Mouse (Mus musculus): ENCODE results near the gene Patz1. TPM values are rescaled to one million over a fixed set of nuclear protein-coding genes. Genes with fewer than 3 reads are reported as not detected.
A peak's percentile ranks its signal among the peaks of the same experiment; 100 is the strongest.

The Patz1 gene
- polyA plus RNA-seq, 1 experiment from 2014 or later: 41.2 TPM

DNA sequence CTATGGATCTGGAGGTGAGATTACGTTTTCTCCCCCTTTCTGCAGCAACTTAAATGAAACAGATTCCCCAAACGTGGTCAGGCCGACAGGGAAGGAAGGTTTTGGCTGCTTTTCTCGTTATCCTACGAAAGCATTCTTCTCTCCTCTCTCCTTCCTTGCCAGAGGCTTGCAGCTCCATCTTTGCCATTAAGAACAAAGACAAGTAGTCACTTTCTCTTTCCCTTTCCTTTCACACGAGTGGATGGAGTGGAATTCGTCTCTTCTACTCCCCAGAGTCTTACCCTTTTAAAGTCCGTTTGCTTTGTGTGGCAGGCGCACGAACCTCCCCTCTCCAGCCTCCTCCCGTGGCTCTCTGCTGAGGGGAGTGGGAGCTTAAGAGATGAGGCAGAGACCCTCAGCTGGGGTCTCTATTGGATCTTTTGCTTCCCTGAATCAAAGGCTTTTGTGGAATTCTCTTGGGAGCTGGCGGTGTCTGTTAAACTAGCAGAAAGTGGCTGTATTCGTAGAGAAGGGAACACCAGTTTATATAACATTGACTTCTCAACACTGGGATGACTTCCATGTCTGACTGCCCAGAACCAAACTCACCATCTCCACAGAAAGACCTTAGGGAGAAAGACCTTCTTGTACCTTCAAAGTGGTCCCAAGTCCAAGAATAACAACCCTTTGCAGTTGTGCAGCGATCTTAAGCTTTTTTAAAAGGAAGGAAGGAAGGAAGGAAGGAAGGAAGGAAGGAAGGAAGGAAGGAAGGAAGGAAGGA, 42.5 kb downstream of the Patz1 start:
- H3K27ac ChIP-seq (ENCODE audit: low read length): peak overlapping the region; percentile 80
- H3K9me3 ChIP-seq (ENCODE audit: control insufficient read depth, low read length): no peaks in the 10 kb centered on the region
- peaks cover 27% of the 10 kb centered on the region for H3K4me1 ChIP-seq (replicated peaks; ENCODE audit: control insufficient read depth, insufficient read depth, low read length)
- peak overlapping the region; percentile 97 for H3K4me2 ChIP-seq (ENCODE audit: low read depth, low read length)
- WGBS: 4% methylated on average over 14 of the region's 14 CpGs
- no peaks in the 10 kb centered on the region for H3K36me3 ChIP-seq (ENCODE audit: control insufficient read depth, insufficient read depth, low read length)
- peak overlapping the region; percentile 69 for H3K9ac ChIP-seq (ENCODE audit: low read length)
- no peaks in the 10 kb centered on the region for H3K27me3 ChIP-seq (ENCODE audit: control insufficient read depth, insufficient read depth, low read depth, low read length)
- no peak for ATAC-seq (ENCODE audit: low read depth)
- peak overlapping the region; percentile 56 for H3K4me3 ChIP-seq (ENCODE audit: low read length)

DNA sequence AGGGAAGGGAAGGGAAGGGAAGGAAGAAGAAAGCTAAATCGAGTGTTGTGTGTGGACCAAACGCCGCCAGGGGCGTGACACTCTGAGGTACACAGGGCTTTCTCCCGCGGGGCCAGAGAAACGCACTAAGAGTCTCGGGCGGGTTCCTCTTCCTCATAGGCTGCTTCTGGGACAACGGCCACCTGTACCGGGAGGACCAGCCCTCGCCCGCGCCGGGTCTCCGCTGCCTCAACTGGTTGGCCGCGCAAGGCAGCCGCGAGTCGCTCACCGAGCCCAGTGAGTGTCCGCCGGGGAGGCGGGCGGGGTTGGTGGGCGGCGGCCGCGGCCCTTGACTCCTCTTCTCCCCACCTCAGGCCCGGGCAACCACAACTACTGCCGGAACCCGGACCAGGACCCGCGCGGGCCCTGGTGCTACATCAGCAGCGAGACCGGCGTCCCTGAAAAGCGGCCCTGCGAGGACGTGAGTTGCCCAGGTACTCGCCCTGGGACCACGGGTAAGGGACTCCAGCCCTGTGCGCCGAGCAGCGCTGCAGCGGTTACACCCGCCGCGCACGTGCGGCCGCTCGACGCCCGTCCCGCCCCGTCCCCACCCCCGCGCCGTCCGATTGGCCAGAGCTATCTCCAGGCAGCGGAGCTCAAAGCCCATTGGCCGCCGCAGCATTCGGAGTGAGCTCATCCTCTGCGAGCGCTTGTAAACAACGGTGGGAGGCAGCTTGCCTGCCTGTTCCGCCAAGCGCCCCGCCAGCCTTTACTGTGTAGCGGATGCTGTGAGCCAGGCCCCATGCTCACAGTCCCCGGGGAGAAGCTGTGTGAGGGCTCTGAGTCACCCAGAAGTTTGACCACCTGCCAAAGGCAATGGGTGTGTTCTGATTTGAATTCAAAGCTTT, 43.3 kb downstream of the Patz1 start:
- Histone ChIP-seq H3K36me3 (ENCODE audit: control insufficient read depth, insufficient read depth, low read length) (no peaks in the 10 kb centered on the region), H3K9ac (ENCODE audit: low read length) (peak overlapping the region; percentile 69), H3K27me3 (ENCODE audit: control insufficient read depth, insufficient read depth, low read depth, low read length) (no peaks in the 10 kb centered on the region), H3K4me1 (replicated peaks; ENCODE audit: control insufficient read depth, insufficient read depth, low read length) (peaks cover 27% of the 10 kb centered on the region), H3K4me3 (ENCODE audit: low read length) (peak overlapping the region; percentile 56), H3K27ac (ENCODE audit: low read length) (peak overlapping the region; percentile 80), H3K4me2 (ENCODE audit: low read depth, low read length) (peak overlapping the region; percentile 97), H3K9me3 (ENCODE audit: control insufficient read depth, low read length) (no peaks in the 10 kb centered on the region)
- ATAC-seq (ENCODE audit: low read depth): peak; percentile 96
- WGBS: under 1% methylated on average over 72 of the region's 75 CpGs

DNA sequence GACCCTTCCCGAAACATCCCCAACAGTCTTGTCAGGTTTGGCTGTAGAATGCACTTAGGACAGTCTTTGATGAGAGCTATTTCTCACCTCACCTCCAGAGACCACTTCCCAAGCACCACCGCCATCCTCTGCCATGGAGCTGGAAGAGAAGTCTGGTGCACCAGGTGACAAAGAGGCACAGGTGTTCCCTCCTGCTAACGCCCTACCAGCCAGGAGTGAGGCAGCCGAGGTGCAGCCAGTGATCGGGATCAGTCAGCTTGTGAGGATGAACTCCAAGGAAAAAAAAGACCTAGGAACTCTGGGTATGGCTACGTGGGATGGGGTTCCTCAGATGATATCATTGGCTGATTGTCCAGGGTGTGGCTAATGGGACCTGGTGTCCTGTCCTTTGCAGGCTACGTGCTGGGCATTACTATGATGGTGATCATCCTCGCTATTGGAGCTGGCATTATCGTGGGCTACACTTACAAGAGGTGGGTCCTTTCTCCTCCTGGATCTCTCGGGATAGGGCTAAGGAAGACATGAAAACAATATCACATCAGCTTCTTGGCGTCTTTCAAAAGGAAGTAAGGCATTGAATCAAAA, 44.5 kb downstream of the Patz1 start:
- no peak for ATAC-seq (ENCODE audit: low read depth)
- WGBS: 86% methylated on average over 11 of the region's 11 CpGs
- no peak overlapping the region for H3K4me3 ChIP-seq (ENCODE audit: low read length)
- H3K9me3 ChIP-seq (ENCODE audit: control insufficient read depth, low read length): no peaks in the 10 kb centered on the region
- H3K27ac ChIP-seq (ENCODE audit: low read length): no peak overlapping the region
- no peak overlapping the region for H3K4me2 ChIP-seq (ENCODE audit: low read depth, low read length)
- H3K36me3 ChIP-seq (ENCODE audit: control insufficient read depth, insufficient read depth, low read length): no peaks in the 10 kb centered on the region
- no peak overlapping the region for H3K9ac ChIP-seq (ENCODE audit: low read length)
- H3K27me3 ChIP-seq (ENCODE audit: control insufficient read depth, insufficient read depth, low read depth, low read length): no peaks in the 10 kb centered on the region
- H3K4me1 ChIP-seq (replicated peaks; ENCODE audit: control insufficient read depth, insufficient read depth, low read length): peaks cover 35% of the 10 kb centered on the region

DNA sequence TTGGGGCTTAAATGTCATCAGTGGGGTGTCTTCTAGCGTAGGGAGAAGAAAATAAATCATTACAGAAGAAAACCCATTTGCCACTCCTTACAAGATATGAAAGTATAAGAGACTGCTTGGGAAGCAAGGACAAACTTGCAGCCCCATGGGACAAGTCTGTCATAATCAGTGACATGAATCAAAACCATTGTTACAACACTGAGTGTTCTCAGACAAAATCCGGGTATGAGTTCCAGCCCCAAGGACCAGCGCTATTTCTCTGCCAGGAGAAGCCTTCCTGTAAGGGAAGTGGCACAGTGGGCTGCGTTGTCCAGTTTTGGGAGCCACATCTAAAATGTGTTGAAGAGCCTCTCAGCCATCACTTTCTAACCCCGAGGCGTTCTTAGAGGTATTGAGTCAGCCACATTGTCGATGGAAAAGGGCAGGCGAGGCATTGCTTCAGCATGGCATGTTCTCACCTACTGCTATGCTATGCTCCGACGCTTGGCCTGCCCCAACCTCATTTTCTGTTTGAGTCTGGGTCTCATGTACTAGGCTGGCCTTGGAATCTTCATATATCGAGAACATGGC, 45.6 kb downstream of the Patz1 start:
- H3K9ac ChIP-seq (ENCODE audit: low read length): no peak overlapping the region
- H3K27me3 ChIP-seq (ENCODE audit: control insufficient read depth, insufficient read depth, low read depth, low read length): no peaks in the 10 kb centered on the region
- H3K36me3 ChIP-seq (ENCODE audit: control insufficient read depth, insufficient read depth, low read length): no peaks in the 10 kb centered on the region
- H3K4me3 ChIP-seq (ENCODE audit: low read length): no peak overlapping the region
- no peak overlapping the region for H3K27ac ChIP-seq (ENCODE audit: low read length)
- ATAC-seq (ENCODE audit: low read depth): no peak
- no peaks in the 10 kb centered on the region for H3K9me3 ChIP-seq (ENCODE audit: control insufficient read depth, low read length)
- H3K4me1 ChIP-seq (replicated peaks; ENCODE audit: control insufficient read depth, insufficient read depth, low read length): peaks cover 33% of the 10 kb centered on the region
- WGBS: 84% methylated on average over 11 of the region's 11 CpGs
- no peak overlapping the region for H3K4me2 ChIP-seq (ENCODE audit: low read depth, low read length)

GRCm38 (mm10) chr11:3334711-3335316, 46.1 kb downstream of the Patz1 start:
- H3K4me2 ChIP-seq (ENCODE audit: low read depth, low read length): no peak overlapping the region
- H3K4me1 ChIP-seq (replicated peaks; ENCODE audit: control insufficient read depth, insufficient read depth, low read length): peaks cover 33% of the 10 kb centered on the region

DNA sequence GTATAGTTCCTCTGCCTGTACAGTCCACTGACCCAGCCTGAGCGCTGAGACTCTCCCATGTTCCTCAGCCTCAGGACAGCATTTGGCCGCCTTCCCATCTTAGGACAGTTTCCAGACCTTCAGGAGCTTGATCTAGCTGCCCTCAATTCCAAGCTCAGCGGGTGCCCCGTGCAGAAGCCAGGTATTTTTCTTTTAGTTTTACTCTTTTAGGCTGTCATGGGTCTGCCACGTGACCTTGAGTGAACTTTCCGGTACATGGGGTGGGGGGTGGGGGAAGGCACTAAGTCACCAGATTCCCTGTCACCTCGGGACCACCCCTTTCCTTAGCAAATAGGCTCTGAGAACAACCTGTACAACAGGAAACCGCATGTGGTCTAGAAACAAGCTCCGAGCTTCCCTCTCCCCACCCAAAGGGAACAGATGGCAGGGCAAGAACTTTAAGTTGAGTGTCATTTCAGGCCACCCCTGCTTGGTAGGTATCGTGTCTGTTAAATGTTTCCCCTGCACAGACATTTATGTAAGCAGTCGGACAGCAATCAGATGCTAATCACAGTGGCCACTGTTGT, 47.1 kb downstream of the Patz1 start:
- Histone ChIP-seq H3K27ac (ENCODE audit: low read length) (0 out of 2 replicates have a peak overlapping the region, but pooled peaks have one; percentile 24), H3K36me3 (ENCODE audit: control insufficient read depth, insufficient read depth, low read length) (no peaks in the 10 kb centered on the region), H3K4me2 (ENCODE audit: low read depth, low read length) (no peak overlapping the region), H3K9ac (ENCODE audit: low read length) (peak overlapping the region; percentile 39; the same call in 1 of the 2 replicates), H3K9me3 (ENCODE audit: control insufficient read depth, low read length) (no peaks in the 10 kb centered on the region), H3K4me3 (ENCODE audit: low read length) (no peak overlapping the region), H3K27me3 (ENCODE audit: control insufficient read depth, insufficient read depth, low read depth, low read length) (no peaks in the 10 kb centered on the region), H3K4me1 (replicated peaks; ENCODE audit: control insufficient read depth, insufficient read depth, low read length) (peaks cover 29% of the 10 kb centered on the region)
- WGBS: 24% methylated on average over 11 of the region's 11 CpGs
- no peak for ATAC-seq (ENCODE audit: low read depth)

More at GRCm38 (mm10) chr11:3334711-3335316, 46.1 kb downstream of the Patz1 start:
- Histone ChIP-seq H3K27ac (ENCODE audit: low read length) (peak overlapping the region; percentile 7; the same call in 1 of the 2 replicates), H3K27me3 (ENCODE audit: control insufficient read depth, insufficient read depth, low read depth, low read length) (no peaks in the 10 kb centered on the region), H3K9ac (ENCODE audit: low read length) (peak overlapping the region; percentile 21; the same call in 1 of the 2 replicates), H3K36me3 (ENCODE audit: control insufficient read depth, insufficient read depth, low read length) (no peaks in the 10 kb centered on the region), H3K9me3 (ENCODE audit: control insufficient read depth, low read length) (no peaks in the 10 kb centered on the region), H3K4me3 (ENCODE audit: low read length) (no peak overlapping the region)
- 28% methylated on average over 9 of the region's 9 CpGs for WGBS
- ATAC-seq (ENCODE audit: low read depth): no peak

- Histone ChIP-seq H3K27ac (ENCODE audit: low read length) (no peak overlapping the region), H3K4me1 (replicated peaks; ENCODE audit: control insufficient read depth, insufficient read depth, low read length) (peaks cover 24% of the 10 kb centered on the region), H3K27me3 (ENCODE audit: control insufficient read depth, insufficient read depth, low read depth, low read length) (no peaks in the 10 kb centered on the region), H3K4me3 (ENCODE audit: low read length) (no peak overlapping the region), H3K36me3 (ENCODE audit: control insufficient read depth, insufficient read depth, low read length) (no peaks in the 10 kb centered on the region), H3K4me2 (ENCODE audit: low read depth, low read length) (no peak overlapping the region), H3K9me3 (ENCODE audit: control insufficient read depth, low read length) (no peaks in the 10 kb centered on the region), H3K9ac (ENCODE audit: low read length) (no peak overlapping the region)
- 64% methylated on average over 3 of the region's 3 CpGs for WGBS
- no peak for ATAC-seq (ENCODE audit: low read depth)
Observed at GRCm38 (mm10) chr11:3336602-3337001, 47.9 kb downstream of the Patz1 start.

- 15% methylated on average over 12 of the region's 12 CpGs for WGBS
- no peaks in the 10 kb centered on the region for H3K9me3 ChIP-seq (ENCODE audit: control insufficient read depth, low read length)
- peak overlapping the region; percentile 42 for H3K9ac ChIP-seq (ENCODE audit: low read length)
Observed at GRCm38 (mm10) chr11:3337173-3337955, 48.7 kb downstream of the Patz1 start.

More at GRCm38 (mm10) chr11:3337173-3337955, 48.7 kb downstream of the Patz1 start:
- ATAC-seq (ENCODE audit: low read depth): peak; percentile 60
- Histone ChIP-seq H3K27me3 (ENCODE audit: control insufficient read depth, insufficient read depth, low read depth, low read length) (no peaks in the 10 kb centered on the region), H3K4me1 (replicated peaks; ENCODE audit: control insufficient read depth, insufficient read depth, low read length) (peaks cover 18% of the 10 kb centered on the region), H3K4me3 (ENCODE audit: low read length) (no peak overlapping the region), H3K4me2 (ENCODE audit: low read depth, low read length) (no peak overlapping the region), H3K27ac (ENCODE audit: low read length) (peak overlapping the region; percentile 44), H3K36me3 (ENCODE audit: control insufficient read depth, insufficient read depth, low read length) (no peaks in the 10 kb centered on the region)
